Mouse (Mus musculus) megakaryocyte, embryonic 14.5 days (primary cell): ENCODE results near the gene Gucd1.

Experiments used
- FLI1 ChIP-seq: IDR thresholded peaks from 2 replicates; pipeline ENCODE4 v1.6.1; 2012; ENCODE audit warnings: low read length, inconsistent platforms, mixed read lengths
- GATA1 ChIP-seq: IDR thresholded peaks from 3 replicates; pipeline ENCODE4 v1.6.1; 2012; ENCODE audit warnings: mixed read lengths, low read length, inconsistent platforms, borderline replicate concordance

DNA sequence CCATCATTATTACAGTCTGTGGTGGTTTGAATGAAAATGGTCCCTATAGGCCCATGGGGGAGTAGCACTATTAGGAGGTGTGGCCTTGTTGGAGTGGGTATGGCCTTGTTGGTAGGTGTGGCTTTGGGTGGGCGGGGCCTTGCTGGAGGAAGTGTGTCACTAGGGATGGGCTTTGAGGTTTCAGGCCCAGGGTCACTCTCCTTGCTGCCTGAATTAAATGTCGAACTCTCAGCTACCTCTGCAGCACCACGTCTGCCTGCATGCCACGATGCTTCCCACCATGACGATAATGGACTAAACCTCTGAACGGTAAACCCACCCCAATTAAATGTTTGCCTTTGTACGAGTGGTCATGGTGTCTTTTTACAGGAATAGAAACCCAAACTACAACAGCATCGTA lies 123.0 kb downstream of the Gucd1 start:
- no peak for TF ChIP-seq FLI1
- TF ChIP-seq GATA1, result no peak
